Mouse (Mus musculus) liver, embryonic 13.5 days (tissue): ENCODE data around the gene Trip6. TPM values are rescaled to one million over a fixed set of nuclear protein-coding genes. Genes with fewer than 3 reads are reported as not detected.

Experiments
- ATAC-seq: fragments of 200-750 bp; cut with Nextera tagmentation; 2 replicates; pipeline ENCODE4 v1.8.0; 2017; ENCODE audit warnings: low read depth, mild to moderate bottlenecking, moderate number of reproducible peaks, moderate library complexity
- DNase-seq: peaks from one replicate; pipeline ENCODE4 v3.0.0; 2022
- H3K27ac ChIP-seq: fragments of 300-500 bp; sonication (generic); 2 replicates; pipeline ENCODE4 v1.5.1; 2015; ENCODE audit warnings: moderate library complexity, mild to moderate bottlenecking, inconsistent platforms
- H3K27me3 ChIP-seq: fragments of 300-500 bp; sonication (generic); 2 replicates; pipeline ENCODE4 v1.6.1; 2015; ENCODE audit warnings: mild to moderate bottlenecking, inconsistent platforms
- H3K36me3 ChIP-seq: fragments of 300-500 bp; sonication (generic); 2 replicates; pipeline ENCODE4 v1.6.1; 2015; ENCODE audit warnings: mild to moderate bottlenecking, inconsistent platforms
- H3K4me1 ChIP-seq: fragments of 300-500 bp; sonication (generic); replicated peaks from 2 replicates; pipeline ENCODE4 v1.6.1; 2015; ENCODE audit warnings: inconsistent platforms
- H3K4me2 ChIP-seq: fragments of 300-500 bp; sonication (generic); 2 replicates; pipeline ENCODE4 v1.6.1; 2015; ENCODE audit warnings: inconsistent platforms, mild to moderate bottlenecking, moderate library complexity
- H3K4me3 ChIP-seq: fragments of 300-500 bp; sonication (generic); replicated peaks from 2 replicates; pipeline ENCODE4 v1.5.1; 2015; ENCODE audit warnings: mild to moderate bottlenecking, inconsistent platforms
- H3K9ac ChIP-seq: fragments of 300-500 bp; sonication (generic); 2 replicates; pipeline ENCODE4 v1.6.1; 2015; ENCODE audit warnings: mild to moderate bottlenecking, inconsistent platforms
- H3K9me3 ChIP-seq: fragments of 300-500 bp; sonication (generic); replicated peaks from 2 replicates; pipeline ENCODE4 v1.6.1; 2016; ENCODE audit warnings: inconsistent platforms
- WGBS: fragments of 180-500 bp; shearing (Covaris S2); methylation state at CpG from one replicate; pipeline ENCODE4 v1.1.7; 2015; ENCODE audit not compliant: insufficient replicate concordance; 5-methylcytosine and 5-hydroxymethylcytosine counted together
- polyA plus RNA-seq: library from polyadenylated mRNA; unstranded; fragments of >200 nt; fragmentation: Nextera tagmentation; extraction: Ambion mirVana; gene quantifications from 2 replicates; pipeline ENCODE4 v1.2.1, GENCODE M21; 2015

Trip6 gene
- polyA plus RNA-seq, 1 experiment from 2014 or later = 10.6 TPM

GRCm38 (mm10) chr5:137337190-137337589 is 23.0 kb upstream of the Trip6 start:
- Histone ChIP-seq H3K27me3 (peaks cover 8% of the 10 kb centered on the region; the same call in 1 of the 2 replicates), H3K36me3 (no peaks in the 10 kb centered on the region), H3K4me2 (peak overlapping the region; percentile 82; the same call in 1 of the 2 replicates), H3K27ac (peak overlapping the region; percentile 69), H3K4me3 (no peak overlapping the region), H3K9me3 (no peaks in the 10 kb centered on the region), H3K4me1 (peaks cover 64% of the 10 kb centered on the region), H3K9ac (no peak overlapping the region)
- DNase-seq (no peak), ATAC-seq (no peak)
- WGBS = 58% methylated on average over 8 of the region's 8 CpGs

GRCm38 (mm10) chr5:137335066-137335465 is 20.9 kb upstream of the Trip6 start:
- Histone ChIP-seq H3K27ac (no peak overlapping the region), H3K9ac (no peak overlapping the region), H3K4me3 (no peak overlapping the region), H3K9me3 (no peaks in the 10 kb centered on the region), H3K36me3 (no peaks in the 10 kb centered on the region), H3K27me3 (peaks cover 8% of the 10 kb centered on the region; the same call in 1 of the 2 replicates), H3K4me2 (no peak overlapping the region), H3K4me1 (peaks cover 61% of the 10 kb centered on the region)
- 70% methylated on average over 6 of the region's 6 CpGs for WGBS
- no peak for ATAC-seq
- no peak for DNase-seq

GRCm38 (mm10) chr5:137334317-137334716 is 20.1 kb upstream of the Trip6 start:
- peaks cover 54% of the 10 kb centered on the region for H3K4me1 ChIP-seq
- DNase-seq = no peak
- no peak overlapping the region for H3K9ac ChIP-seq
- no peaks in the 10 kb centered on the region for H3K9me3 ChIP-seq
- H3K36me3 ChIP-seq = no peaks in the 10 kb centered on the region
- peak overlapping the region; percentile 91 for H3K4me2 ChIP-seq
- H3K4me3 ChIP-seq = peak overlapping the region; percentile 68
- 35% methylated on average over 10 of the region's 10 CpGs for WGBS
- no peak for ATAC-seq
- H3K27ac ChIP-seq = no peak overlapping the region
- peaks cover 4% of the 10 kb centered on the region; the same call in 1 of the 2 replicates for H3K27me3 ChIP-seq

- peak within 1 kb of the TSS; percentile 68 for H3K4me3 ChIP-seq
- under 1% methylated on average over 44 of the region's 44 CpGs for WGBS
- H3K36me3 ChIP-seq = no peaks in the 10 kb centered on the region
- H3K9ac ChIP-seq = peak within 1 kb of the TSS; percentile 70
- no peaks in the 10 kb centered on the region for H3K27me3 ChIP-seq
- peaks cover 47% of the 10 kb centered on the region for H3K4me1 ChIP-seq
- H3K27ac ChIP-seq = 0 out of 2 replicates have a peak within 1 kb of the TSS, but pooled peaks have one; percentile 23
- DNase-seq (peak; percentile 90), ATAC-seq (peak; percentile 82)
- H3K9me3 ChIP-seq = no peaks in the 10 kb centered on the region
- peak within 1 kb of the TSS; percentile 91 for H3K4me2 ChIP-seq
Observed at GRCm38 (mm10) chr5:137333512-137334174, 19.4 kb upstream of the Trip6 start, which contains the start of gene Slc12a9. TSS of gene Slc12a9 (minus strand) at chr5:137333597.

GRCm38 (mm10) chr5:137332857-137333511 is 18.8 kb upstream of the Trip6 start:
- H3K4me1 ChIP-seq = peaks cover 45% of the 10 kb centered on the region
- H3K27ac ChIP-seq = 0 out of 2 replicates have a peak overlapping the region, but pooled peaks have one; percentile 23
- DNase-seq (no peak), ATAC-seq (0 out of 2 replicates have a peak, but pooled peaks have one; percentile 2)
- no peaks in the 10 kb centered on the region for H3K9me3 ChIP-seq
- peak overlapping the region; percentile 68 for H3K4me3 ChIP-seq
- peak overlapping the region; percentile 70 for H3K9ac ChIP-seq
- WGBS = 10% methylated on average over 15 of the region's 15 CpGs
- peak overlapping the region; percentile 91 for H3K4me2 ChIP-seq
- no peaks in the 10 kb centered on the region for H3K27me3 ChIP-seq
- no peaks in the 10 kb centered on the region for H3K36me3 ChIP-seq

- Histone ChIP-seq H3K27ac (no peak overlapping the region), H3K9ac (no peak overlapping the region), H3K9me3 (no peaks in the 10 kb centered on the region), H3K4me3 (no peak overlapping the region), H3K4me1 (peaks cover 26% of the 10 kb centered on the region), H3K36me3 (no peaks in the 10 kb centered on the region), H3K4me2 (no peak overlapping the region), H3K27me3 (no peaks in the 10 kb centered on the region)
- WGBS = 56% methylated on average over 7 of the region's 7 CpGs
- ATAC-seq (no peak), DNase-seq (no peak)
Observed at GRCm38 (mm10) chr5:137330910-137331309, 16.7 kb upstream of the Trip6 start.

- ATAC-seq = peak; percentile 75
Observed at GRCm38 (mm10) chr5:137320996-137321395, 6.8 kb upstream of the Trip6 start.

GRCm38 (mm10) chr5:137318570-137318969 is 4.4 kb upstream of the Trip6 start:
- Histone ChIP-seq H3K4me2 (no peak overlapping the region), H3K4me1 (peaks cover 46% of the 10 kb centered on the region), H3K27ac (no peak overlapping the region), H3K9ac (no peak overlapping the region), H3K36me3 (peaks cover 4% of the 10 kb centered on the region; the same call in 1 of the 2 replicates), H3K9me3 (no peaks in the 10 kb centered on the region), H3K27me3 (no peaks in the 10 kb centered on the region), H3K4me3 (no peak overlapping the region)
- no peak for DNase-seq
- WGBS = 71% methylated on average over 1 of the region's 1 CpGs
- ATAC-seq = no peak

More at GRCm38 (mm10) chr5:137320996-137321395, 6.8 kb upstream of the Trip6 start:
- H3K9ac ChIP-seq = no peak overlapping the region
- no peak overlapping the region for H3K27ac ChIP-seq
- no peak overlapping the region for H3K4me3 ChIP-seq
- no peaks in the 10 kb centered on the region for H3K9me3 ChIP-seq
- WGBS = 74% methylated on average over 3 of the region's 3 CpGs
- H3K4me2 ChIP-seq = no peak overlapping the region
- no peak for DNase-seq
- H3K4me1 ChIP-seq = peaks cover 24% of the 10 kb centered on the region
- H3K27me3 ChIP-seq = no peaks in the 10 kb centered on the region
- H3K36me3 ChIP-seq = peaks cover 4% of the 10 kb centered on the region; the same call in 1 of the 2 replicates

- Histone ChIP-seq H3K27me3 (no peaks in the 10 kb centered on the region), H3K4me2 (no peak overlapping the region), H3K4me1 (peaks cover 58% of the 10 kb centered on the region), H3K4me3 (no peak overlapping the region), H3K27ac (no peak overlapping the region), H3K9ac (no peak overlapping the region), H3K36me3 (peaks cover 3% of the 10 kb centered on the region; the same call in 1 of the 2 replicates), H3K9me3 (no peaks in the 10 kb centered on the region)
- DNase-seq (no peak), ATAC-seq (no peak)
- WGBS = 34% methylated on average over 8 of the region's 8 CpGs
Observed at GRCm38 (mm10) chr5:137317361-137317760, 3.2 kb upstream of the Trip6 start.

GRCm38 (mm10) chr5:137315084-137315903 is 1.1 kb upstream of the Trip6 start:
- WGBS = 51% methylated on average over 30 of the region's 30 CpGs
- Histone ChIP-seq H3K27ac (no peak overlapping the region), H3K4me1 (peaks cover 63% of the 10 kb centered on the region), H3K27me3 (no peaks in the 10 kb centered on the region), H3K9me3 (no peaks in the 10 kb centered on the region), H3K9ac (peak overlapping the region; percentile 76; the same call in 1 of the 2 replicates), H3K4me2 (no peak overlapping the region), H3K36me3 (peaks cover 11% of the 10 kb centered on the region), H3K4me3 (no peak overlapping the region)
- DNase-seq (no peak), ATAC-seq (peak; percentile 27; the same call in 1 of the 2 replicates)
